Mouse (Mus musculus): Measurements from ENCODE around the gene N4bp1.

Gene N4bp1

DNA sequence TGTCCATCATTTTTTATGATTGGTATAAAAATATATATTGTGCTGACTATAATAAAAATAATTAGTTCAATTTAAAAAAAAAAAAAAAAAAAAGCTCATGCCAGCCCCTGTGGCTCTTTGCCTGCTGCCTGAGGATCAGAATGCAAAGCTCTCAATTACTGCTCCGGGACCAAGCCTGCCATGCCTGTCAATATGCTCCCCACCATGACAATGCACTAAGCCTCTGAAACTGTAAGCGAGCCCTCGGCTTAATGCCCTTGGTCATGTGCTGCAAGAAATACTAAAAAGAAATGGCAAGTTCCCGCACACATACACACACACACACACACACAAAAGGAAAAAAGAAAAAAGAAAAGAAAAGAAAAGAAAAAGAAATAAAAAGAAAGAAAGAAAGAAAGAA, 60.3 kb downstream of the N4bp1 start:
- no peak for DNase-seq (ENCODE audit: low read depth, low spot score)

DNA sequence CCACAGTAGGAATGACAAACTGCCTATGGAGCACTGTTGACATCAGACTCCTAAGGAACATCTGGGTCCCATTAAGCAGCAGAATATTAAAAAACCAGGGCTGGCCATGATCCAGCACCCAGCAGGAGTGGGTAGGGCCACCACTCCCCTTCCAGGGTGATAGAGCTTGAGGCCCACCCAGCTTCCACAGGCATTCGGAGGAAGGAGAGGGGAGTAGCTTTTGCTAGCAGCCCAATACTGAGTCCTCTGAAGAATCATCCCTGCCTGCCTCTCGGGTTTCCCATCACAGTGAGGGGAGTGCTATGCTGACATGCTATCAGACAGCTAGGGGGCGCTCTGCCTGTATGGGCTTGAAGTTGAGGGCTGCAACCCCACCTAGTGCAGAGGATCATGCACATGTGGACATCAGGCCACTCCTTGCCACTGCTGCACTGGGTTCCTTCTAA, 64.3 kb downstream of the N4bp1 start:
- no peak for DNase-seq (ENCODE audit: low read depth, low spot score)

DNA sequence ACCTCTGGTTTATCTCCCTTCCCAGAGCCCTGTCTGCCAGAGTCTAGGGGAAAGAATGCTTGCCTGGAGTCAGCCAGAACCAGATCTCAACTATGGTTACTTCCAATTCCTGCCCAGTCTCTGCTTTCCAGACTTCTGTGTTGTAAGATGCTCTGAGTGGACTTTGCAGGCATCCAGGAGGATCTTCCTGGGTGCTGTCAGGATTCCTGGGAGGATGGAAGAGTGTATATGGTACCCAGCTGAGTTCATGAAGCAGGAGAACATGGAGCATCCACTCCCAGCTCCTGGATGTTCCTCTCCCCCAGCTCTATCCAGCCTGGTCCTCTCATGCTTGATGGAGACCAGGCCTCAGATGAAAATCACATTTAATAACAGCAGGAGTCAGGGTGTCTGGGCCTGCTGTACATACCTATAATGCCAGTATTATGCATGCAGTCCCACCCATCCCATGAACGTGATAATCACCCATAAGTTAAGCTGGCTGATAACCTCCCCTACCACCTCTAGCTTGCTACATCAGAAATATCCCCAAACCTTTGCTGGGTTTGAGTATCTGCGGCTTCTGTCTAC, 64.8 kb downstream of the N4bp1 start:
- DNase-seq (ENCODE audit: low read depth, low spot score), result no peak

DNA sequence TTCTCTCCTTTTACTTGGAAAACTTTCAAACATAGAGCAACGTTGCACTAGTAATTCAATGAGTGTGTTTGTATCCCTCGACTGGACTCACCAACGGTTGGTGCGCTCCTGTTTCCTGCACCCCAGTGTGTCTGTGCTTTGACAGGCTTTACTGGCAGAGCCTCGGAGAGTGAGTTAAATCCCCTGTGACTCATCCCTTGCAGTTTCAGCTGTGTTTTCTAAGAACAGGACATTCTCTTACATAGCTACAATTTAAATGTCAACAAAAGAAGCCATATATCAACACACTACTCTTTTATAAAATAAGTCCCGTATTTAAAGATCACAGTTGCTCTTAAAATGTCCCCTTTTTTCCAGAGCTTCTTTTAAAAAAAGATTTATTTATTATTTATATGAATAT, 65.6 kb downstream of the N4bp1 start:
- no peak for DNase-seq (ENCODE audit: low read depth, low spot score)

DNA sequence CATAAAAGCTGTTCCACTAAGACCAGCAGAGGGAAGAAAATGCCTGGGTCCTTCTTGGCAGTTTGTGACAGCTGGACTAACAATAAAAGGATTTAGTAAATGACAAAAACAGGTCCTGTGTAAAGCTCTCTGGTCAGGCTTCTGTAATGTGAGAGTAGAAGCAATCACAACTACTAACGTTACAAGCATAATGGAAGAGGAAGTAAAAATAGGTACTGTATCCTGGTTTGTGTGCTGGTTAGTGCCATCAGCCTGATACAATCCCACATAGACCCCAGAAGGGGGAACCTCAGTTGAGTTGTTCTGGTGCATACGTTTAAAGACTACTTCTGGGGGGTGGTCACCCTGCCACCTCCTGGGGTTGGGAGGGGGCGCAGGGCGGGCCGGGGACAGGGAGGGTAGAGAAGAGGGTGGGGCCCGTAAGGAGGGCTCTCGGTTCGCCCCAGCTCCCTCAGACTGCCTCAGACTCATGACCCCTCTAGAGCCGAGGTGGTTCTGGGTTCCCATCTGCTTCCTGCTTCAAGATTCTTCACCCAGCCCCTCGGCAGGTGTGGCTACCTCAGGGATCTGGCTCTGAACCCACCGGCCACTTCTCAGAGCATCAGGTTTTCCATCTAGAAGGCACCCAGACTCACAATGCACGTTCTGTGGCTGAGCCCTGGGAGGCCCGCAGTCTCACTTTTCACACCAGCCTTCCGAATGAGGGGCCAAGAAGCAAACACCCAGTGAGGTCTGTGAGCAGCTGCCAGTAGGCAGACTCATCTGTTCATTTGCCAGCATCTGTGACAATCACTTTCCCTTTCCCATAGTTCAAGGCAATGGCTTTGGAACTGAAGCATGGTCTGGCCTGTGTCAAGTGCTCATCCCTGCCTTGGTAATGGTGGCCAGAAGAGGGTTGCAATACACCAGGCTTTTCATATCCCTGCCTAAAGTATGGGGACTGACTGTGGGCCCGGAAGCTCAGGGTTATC, 75.8 kb downstream of the N4bp1 start:
- no peak for DNase-seq (ENCODE audit: low read depth, low spot score)

DNA sequence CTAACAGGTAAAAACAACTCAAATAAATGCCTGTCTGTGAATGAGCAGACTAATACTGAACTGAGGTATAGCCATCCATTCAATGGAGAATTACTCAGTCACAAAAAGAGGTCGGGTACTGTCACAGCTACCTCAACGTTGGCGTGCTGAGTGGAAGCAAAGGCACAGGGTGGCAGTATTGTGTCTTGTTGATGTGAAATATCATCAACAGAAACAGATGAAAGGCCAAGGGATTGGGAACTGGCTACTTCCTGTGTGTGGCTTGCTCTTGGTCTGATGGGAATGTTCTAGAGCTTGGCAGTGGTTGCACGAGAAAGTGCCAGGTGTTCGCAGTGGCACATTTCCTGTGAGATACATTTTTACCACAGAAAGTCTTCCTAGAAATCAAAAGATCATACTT, 76.8 kb downstream of the N4bp1 start:
- DNase-seq (ENCODE audit: low read depth, low spot score), result no peak

DNA sequence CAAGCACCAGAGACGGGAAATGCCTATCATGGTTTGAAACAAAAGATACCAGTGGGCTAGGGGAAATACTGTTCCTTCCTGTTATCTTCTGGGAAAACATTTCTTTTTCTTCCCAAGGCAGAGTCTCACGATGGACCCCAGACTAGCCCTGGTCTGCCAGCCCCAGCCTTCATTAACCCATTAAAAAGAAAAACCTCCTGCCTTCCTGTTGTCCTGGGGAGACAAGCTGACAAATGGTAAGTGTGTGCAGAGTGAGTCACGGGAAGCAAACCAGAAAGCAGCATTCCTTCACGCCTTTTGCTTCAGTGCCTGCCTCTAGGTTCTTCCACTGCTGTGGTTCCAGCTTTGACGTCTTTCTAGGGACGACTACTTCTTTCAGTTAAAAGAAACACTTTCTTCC, 83.1 kb downstream of the N4bp1 start:
- no peak for DNase-seq (ENCODE audit: low read depth, low spot score)

DNA sequence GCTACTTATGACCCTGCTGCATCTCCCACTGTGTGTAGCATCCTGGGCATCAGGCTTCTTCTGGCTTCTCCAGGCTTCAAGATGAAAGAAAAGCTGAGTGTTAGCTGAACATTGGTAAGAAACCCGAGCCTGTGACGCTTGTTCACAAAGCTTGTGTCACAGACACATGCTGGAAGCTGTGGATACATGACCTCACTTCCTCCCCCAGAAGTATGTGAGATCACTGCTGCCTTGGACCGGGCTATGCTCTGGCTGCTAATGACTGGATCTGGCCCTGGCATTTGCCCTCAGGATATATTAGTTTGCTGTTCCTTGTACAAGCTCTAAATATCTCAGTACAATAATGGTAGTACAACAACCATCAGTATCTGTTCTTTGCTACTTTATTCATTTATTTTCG, 84.1 kb downstream of the N4bp1 start:
- no peak for DNase-seq (ENCODE audit: low read depth, low spot score)

DNA sequence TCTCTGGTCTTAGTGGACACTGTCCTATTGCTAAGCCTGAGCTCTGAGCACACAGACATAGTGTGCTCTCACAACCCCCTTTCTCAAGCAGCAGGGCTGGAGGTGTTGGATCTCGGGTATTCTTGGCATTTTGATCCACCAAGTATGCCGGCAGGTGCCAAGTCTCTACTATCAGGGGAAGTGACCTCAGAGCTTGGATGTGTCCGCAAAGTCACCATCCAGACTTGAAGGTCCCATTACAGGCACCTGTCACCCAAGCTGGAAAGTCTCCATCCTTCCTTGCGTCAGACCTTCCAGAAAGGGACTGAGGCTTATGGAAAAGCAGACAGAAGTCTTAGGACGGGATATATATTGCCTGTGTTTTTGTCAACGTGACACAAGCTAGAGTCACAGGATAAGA, 86.9 kb downstream of the N4bp1 start:
- DNase-seq (ENCODE audit: low read depth, low spot score), result no peak

DNA sequence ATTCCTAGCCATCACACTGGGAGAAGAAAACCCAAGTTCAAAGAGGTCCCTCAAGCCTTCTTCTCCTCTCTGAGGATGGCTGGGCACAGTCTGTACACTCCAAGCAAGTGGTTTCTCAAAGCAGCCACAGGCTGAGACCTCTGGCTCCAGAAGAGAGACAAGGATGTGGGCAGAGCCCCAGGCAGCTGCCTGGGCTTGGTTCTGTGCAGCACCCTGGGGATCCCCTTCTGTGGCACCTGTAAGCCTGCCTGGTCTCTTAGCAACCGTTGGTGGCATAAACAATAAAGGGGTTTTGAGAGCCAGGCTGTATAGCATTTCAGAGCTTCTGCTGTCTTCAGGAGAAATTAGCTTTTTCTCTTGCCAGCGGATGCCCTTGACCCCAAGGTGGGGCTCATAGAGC, 87.4 kb downstream of the N4bp1 start:
- no peak for DNase-seq (ENCODE audit: low read depth, low spot score)

DNA sequence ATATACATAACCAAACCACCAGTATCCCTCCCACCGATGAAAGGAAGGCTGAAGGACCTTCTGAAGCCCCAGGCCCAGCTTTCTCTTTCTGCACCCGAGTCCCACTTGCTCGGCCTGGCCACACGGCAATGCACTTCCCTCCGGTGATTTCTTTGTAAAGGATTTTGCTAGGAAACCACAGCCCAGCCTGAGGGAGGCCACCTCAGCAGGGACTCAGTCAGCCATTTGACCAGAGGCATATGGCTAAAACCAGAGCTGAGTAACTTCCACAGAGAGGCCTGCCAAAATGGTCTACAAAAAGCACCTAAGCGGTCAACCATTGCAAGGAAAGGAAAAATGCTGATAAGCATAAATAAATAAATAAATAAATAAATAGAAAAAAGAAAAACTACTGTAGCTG, 90.3 kb downstream of the N4bp1 start:
- DNase-seq (ENCODE audit: low read depth, low spot score), result no peak

DNA sequence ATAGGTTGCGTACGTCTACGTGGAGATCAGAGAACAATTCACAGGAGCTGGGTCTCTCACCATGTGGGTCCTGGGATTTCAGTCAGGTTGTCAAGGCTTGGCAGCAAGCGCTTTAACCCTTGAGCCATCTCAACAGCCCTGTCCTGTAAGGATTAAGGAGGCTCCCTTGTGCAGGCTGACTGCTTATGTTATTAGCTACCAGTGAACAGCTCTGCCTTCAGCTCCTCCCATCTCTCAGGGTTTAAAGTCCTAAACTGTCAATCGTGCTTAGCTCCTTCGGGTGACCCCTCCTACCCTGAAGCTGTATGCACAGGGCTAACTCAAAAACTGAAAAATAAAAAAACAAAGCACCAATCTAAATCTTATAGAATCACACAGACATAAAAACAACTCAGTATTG, 93.5 kb downstream of the N4bp1 start:
- DNase-seq (ENCODE audit: low read depth, low spot score), result no peak

DNA sequence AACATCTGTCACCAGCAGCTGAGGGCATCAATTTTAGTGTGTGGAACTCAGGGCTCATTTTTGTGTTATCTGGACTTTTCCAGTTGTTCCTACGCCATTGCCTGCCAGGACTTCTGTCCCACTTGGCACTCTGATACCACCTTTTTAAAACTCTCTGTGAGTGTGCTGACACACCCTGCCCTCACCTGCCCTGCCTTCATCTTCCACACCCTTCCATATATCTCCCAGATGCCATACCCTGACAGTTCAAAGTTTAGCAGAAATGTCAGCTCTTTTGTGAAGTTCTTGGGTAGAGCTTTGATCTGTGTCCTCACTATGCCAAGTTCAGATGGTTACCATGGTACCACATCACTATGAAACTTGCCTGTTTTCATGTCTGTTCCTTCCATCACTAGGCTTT, 95.5 kb downstream of the N4bp1 start:
- no peak for DNase-seq (ENCODE audit: low read depth, low spot score)

DNA sequence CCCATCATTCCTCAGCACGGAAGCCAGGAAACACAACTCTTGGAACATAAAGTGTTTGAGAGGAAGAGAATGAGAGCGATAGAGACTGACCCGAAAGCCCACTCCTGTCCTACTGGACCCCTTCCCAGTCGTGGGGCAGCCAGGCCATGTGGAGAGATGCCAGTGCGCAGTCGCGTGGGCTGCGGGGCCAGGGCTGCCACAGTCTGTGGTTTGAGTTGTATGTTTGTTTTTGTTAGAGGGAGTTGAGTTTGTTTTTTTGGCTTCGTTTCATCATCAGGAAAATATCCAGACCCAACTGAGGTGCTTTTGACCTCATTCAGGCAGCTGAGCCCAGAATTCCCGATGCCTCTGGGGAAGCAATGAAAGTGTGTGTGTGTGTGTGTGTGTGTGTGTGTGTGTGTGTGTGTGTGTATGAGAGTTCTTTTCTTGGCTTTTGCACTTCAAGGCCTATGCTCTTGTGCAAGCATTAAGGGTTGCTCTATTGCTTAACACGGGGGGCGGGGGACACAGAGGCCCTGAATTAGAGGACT, 97.1 kb downstream of the N4bp1 start:
- no peak for DNase-seq (ENCODE audit: low read depth, low spot score)

DNA sequence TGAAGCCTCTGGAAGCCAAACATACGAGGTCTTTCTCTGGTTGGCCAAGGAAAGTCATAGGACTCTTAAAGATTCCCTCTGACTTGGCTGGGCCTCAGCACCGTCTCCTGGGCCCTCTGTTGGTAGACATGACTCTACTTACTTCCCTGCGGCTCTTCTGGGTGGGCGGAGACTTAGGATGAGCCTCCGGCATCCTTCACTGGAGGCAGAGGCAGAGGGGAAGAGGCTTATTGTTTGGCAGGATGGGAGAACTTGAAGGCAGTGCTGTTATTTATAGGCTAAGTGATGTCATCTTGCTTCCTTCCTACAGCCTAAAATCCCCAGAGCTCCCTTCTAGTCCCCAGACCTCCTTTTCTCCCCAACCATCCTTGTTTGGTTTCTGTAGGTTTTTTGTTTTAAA, 98.6 kb downstream of the N4bp1 start:
- no peak for DNase-seq (ENCODE audit: low read depth, low spot score)

DNA sequence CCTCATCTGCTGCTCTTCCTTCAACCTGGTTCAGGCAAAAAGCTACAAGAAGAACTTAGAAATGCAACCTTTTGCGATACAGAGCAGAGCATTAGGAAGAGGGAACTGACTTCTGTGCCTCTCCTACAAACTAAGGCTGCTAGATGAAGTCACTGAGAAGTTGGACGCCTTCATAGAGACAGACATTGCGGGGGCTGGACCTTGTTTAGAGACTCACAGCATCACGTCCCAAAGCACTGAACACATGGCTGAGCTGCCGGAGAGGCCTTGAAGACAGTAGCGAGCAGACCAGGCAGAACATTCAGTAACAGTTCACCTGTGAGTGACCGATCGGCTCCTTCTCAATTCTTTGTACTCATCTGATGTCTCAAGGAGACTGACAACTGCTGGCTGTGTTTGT, 104.0 kb downstream of the N4bp1 start:
- no peak for DNase-seq (ENCODE audit: low read depth, low spot score)

DNA sequence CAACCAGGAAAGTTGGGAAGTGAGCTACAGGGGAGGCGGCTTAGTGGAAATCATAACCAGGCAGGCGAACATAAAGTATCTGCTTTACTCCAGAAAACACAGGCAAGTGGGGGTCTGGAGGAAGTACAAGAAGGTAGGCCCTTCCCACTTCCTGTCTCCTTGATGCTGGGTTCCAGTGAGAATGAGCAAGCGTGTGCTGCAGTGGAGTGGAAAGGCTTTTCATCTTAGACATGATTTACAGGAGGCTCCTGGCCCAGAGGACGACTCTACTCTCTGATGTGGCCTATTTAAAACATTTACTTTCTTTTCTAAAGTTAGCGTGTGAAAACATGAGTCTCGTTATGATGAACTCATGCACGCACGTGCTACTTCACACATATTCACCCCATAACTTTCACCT, 105.9 kb downstream of the N4bp1 start:
- DNase-seq (ENCODE audit: low read depth, low spot score), result no peak

DNA sequence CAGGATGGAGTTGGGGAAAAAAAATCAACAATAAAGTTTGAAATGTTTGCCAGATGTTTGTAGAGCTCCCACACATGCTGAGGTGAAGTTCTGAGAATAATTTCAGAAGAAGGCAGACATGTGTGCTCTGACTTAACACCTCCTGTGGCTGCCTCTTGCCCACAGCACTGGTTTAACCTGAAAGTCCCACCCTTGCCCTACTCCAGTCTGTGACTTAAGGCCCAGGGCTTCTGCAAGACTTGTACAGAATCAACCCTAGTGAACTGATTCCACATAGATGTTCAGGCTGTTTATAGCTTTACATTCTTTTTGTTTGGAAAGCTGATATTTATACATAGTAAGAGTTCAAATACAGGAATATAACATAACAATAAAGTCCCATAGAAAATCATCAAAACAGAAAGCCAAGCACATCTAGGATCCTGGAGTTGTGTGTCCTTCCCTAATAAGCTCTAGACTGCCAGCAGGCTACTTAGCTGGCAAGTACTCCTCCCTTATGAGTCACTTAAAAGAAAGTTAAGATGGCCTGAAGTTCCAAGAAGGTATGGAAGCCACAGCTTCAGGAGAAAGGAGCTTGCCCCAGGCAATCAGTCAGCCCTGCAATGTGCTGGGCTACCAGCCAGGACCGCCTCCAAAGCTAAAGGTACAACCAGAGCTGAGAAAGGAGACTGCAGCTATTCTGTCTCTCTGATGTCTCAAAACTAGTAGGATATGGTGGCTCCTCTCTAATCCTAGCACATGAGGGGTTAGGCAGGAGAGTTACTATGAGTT, 114.9 kb downstream of the N4bp1 start:
- no peak for DNase-seq (ENCODE audit: low read depth, low spot score)

DNA sequence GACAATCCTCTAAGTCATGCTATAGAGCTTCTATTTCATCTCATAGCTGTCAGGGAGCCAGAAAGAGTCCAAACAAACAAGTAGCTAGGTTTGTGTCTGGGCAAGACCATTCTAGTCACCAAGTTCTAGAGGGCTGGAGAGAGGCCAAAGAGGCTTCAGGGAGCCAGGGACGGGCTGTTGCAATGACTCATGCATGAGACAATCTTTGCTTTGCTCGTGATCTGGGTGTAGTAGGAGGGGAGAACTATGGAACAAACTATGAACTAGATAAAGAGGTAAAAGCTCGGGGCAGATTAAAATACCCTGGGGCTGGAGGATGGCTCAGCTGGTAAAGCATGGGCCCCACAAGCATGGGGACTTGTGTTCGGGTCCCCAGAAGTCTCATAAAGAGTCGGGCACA, 116.6 kb downstream of the N4bp1 start:
- no peak for DNase-seq (ENCODE audit: low read depth, low spot score)

DNA sequence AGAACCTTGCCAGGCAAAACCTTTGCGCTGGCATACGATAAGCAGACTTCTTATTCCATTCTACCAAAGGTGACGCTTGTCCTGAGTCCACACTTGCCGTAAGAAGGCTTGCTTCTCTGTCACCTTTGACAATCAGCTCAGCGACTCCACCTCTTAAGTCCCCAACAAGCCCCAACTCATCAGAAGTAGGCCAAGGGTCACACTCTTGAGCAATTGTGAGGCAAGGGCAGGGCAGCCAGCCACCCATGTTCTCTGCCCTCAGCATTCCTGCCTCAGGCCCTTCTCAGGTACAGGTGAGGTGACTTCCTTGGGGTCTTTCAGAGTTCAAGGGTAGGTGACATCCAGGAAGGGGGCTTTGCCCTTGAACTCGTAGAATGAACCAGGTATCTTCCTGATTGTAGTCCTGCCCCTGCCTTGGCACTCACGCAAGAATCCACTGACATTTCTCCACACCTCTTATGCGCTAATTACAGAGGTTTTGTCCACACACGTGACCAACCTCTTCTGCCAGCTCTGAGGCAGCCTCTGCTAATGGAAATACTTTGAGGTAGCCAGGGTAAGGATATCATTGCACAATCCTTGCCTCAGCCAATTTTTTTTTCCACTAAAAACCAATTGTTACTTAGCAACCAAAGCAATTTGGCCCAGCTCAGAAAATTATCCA, 118.4 kb downstream of the N4bp1 start:
- DNase-seq (ENCODE audit: low read depth, low spot score), result no peak

DNA sequence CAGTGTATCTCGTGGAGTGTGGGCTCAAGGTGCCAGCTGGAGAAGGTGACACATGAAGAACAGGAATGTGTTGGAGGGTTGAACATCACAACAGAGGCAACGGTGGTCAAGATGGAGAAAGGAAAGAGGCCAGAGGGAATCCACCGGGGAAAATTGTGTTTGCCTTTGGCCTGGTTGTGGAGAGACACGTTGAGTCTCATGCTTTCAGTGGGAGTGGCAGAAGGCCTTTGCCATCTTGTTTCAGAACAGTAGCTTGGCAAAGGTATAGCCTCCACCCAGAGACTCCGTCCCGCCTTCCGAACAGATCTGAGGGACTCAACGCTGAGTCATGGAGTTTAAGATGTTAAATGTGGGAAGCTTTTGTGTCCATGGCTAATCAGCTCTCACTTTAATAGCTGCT, 119.4 kb downstream of the N4bp1 start:
- no peak for DNase-seq (ENCODE audit: low read depth, low spot score)

DNA sequence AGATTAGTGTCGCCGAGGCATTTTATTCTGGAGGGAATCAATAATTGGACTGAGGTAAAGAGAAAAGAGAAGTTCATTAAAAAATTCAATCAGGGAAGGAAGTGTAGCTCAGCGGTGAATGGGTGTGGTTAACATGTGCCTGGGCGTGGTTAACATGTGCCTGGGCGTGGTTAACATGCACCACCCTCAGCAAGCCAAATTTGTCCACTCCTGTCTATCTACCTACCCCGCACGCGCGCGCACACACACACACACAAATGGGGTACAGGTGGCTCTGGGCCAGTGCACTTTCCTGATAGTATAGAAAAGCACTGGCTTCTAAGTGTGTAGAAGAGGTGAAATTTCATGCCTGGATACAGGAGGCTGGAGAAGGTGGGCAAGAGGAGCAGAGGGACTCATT, 119.9 kb downstream of the N4bp1 start:
- DNase-seq (ENCODE audit: low read depth, low spot score), result peak; percentile 59

Measured in c-Kit-negative CD71-positive TER-119-positive erythroid progenitor cells, embryonic 14.5 days (primary cell).